Mouse (Mus musculus) NIH3T3 (cell line): ENCODE results near the gene Abcc2.

Experiments used
- DNase-seq: peaks from one replicate; pipeline ENCODE4 v3.0.0-alpha.2; 2012; ENCODE audit warnings: low read depth

Abcc2 gene

DNA sequence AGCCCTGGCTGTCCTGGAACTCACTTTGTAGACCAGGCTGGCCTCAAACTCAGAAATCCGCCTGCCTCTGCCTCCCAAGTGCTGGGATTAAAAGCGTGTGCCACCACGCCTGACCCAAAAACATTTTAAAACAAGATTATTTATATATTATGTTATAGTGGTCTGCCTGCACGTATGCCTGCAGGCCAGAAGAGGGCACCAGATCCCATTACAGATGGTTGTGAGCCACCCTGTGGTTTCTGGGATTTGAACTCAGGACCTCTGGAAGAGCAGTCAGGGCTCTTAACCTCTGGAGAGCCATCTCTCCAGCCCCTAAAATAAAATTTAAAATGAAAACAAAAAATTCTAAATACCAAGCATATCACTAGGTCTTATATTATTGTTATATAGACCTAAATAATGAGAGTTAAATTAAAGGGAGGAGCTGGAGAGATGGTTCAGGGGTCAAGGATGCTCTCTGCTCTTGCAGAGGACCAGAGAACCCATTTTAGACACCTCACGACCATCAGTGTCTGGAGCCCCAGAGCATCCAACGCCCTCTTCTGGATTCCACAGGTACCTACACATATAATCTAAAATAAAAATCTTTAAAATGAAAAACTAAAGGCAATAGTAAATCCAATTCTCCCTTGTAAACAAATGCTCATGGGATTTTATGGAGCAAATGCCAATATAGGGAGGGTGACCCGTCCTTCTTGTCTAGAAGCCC is 71.0 kb downstream of the Abcc2 start:
- DNase-seq = no peak

DNA sequence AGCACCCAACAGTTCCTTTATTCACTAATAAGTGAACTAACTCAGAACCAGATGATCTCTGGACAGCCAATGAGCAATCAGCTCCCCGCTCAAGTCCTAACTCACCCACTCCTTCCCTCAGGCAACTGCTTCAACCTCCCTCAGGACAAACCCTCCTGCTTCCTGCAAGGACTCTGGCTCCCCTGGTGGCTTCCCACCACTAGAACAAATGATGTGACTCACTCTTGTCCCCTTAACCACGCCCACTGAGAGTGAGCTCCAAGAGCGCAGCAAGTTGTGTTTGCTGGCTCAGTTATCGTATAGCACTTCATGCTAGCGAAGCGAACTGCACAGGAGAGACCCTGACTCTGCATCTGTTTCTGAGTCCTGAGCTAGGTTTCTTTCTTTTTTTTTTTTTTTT is 75.4 kb downstream of the Abcc2 start:
- peak; percentile 56 for DNase-seq

GRCm38 (mm10) chr19:43870418-43870817 is 88.4 kb downstream of the Abcc2 start:
- no peak for DNase-seq

DNA sequence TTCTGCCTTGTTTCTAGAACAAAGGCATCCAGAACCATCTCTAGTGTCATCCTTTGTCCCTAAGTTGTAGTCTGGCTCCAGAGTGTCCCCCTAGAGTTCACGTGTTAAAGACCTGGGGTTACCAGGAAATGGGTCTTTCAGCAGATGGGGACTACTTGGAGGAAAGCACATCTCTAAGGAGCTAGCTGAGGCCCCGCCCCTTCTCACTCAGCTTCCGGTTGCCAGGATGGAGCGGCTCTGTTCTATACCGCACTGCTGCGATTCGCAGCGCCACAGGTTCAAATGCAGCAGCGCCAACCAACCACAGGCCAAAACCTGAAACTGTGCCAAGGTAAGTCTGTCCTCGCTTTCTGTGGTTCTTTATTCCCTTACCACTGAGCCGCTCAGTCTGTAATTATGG is 92.4 kb downstream of the Abcc2 start:
- DNase-seq = no peak

- peak; percentile 91 for DNase-seq
Measured at GRCm38 (mm10) chr19:43875996-43876395, 94.0 kb downstream of the Abcc2 start.

DNA sequence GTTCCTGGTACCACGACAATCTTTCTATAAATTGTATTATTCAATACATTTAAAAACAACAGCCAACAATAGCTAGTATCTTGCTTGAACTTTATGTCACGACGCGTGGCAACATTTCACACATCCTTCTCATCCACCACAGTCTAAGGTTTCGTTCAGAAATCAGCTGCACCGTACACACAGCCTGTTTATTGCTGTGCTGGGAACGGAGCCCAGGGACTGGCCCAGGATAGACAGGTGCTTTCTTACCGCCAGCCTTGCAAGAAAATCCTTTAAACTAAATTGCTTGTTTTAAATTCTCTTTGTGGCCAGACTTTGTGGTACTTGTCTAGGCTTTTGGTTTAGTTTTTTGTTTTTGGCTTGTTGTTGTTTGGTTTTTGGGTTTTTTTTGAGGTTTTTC is 95.4 kb downstream of the Abcc2 start:
- DNase-seq = no peak

GRCm38 (mm10) chr19:43878111-43879092 is 96.4 kb downstream of the Abcc2 start:
- DNase-seq = peak; percentile 93

GRCm38 (mm10) chr19:43879401-43880212 is 97.6 kb downstream of the Abcc2 start:
- DNase-seq = peak; percentile 97

DNA sequence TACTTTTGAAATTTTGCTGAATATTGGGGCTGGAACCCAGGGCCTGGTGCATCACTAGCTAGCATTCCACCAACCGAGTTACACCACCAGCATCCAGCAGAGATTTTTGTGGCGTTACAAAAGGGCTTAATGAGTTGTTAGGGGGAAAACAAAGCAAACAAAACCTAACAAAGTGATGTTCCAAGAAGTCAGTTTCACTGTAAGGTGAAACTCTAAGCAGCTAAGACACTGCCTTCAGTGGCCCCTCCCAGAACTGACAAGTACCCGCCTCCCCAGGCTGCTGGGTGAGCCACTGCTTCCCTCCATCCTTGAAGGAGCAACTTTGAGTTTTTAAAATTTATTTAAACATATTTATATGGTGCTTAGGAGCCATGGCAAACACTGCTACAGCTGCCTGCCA is 98.4 kb downstream of the Abcc2 start:
- DNase-seq = peak; percentile 69

DNA sequence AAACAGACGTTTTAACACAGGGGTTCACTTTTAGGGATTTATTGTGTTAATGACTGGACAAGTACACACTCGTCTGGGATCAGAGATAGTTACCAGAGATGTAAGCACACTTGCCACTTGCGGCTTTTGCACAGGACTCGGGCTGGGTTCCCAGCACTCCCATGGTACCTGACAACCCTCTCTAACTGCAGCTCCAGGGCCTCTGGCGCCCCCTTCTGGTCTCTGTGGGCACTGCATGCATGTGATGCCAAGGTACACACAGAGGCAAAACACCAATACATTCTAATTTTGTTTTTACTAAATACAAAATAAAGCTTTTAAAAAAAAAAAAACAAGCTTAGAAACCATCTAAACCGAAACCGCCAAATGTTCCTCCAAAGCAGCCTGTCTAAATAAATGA is 99.6 kb downstream of the Abcc2 start:
- DNase-seq = peak; percentile 33

- DNase-seq = no peak
Measured at GRCm38 (mm10) chr19:43882895-43883573, 101.0 kb downstream of the Abcc2 start.

- no peak for DNase-seq
Measured at GRCm38 (mm10) chr19:43884668-43885498, 102.9 kb downstream of the Abcc2 start.

GRCm38 (mm10) chr19:43886371-43887099 is 104.5 kb downstream of the Abcc2 start:
- DNase-seq = peak; percentile 81

- DNase-seq = peak; percentile 51
Measured at GRCm38 (mm10) chr19:43887242-43887641, 105.2 kb downstream of the Abcc2 start.

DNA sequence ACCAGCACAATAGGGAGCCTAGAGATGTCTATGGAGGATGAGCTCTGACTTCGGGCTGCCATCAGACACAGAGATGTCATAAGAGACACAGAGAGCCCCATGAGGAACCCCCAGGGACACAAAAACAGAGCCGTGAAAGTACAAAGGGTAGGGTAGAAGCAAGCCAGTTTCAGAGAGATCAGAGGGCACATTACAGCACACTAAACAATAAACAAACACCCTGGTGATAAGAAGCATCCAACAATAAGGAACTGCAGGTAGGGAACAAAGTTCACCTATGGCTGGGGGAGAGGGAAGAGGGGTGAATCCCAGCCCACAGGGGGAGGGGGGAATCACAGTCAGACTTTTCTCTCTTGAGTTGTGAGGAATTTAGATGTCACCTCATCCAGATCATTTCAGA is 105.7 kb downstream of the Abcc2 start:
- no peak for DNase-seq
